Mouse (Mus musculus) neural tube, embryonic 13.5 days (tissue): Measurements from ENCODE around the gene Rsl24d1. TPM values are rescaled to one million over a fixed set of nuclear protein-coding genes. Genes with fewer than 3 reads are reported as not detected.
"Not testable (repeated sequence)": the region's sequence is repeated elsewhere in the genome, so short reads cannot be mapped to it uniquely, and the experiment has no call there.

ENCODE experiments used
- ATAC-seq: fragments of 200-750 bp; cut with Nextera tagmentation; 2 replicates; pipeline ENCODE4 v1.8.0; 2017; ENCODE audit warnings: low read depth, mild to moderate bottlenecking, moderate TSS enrichment, moderate library complexity
- H3K27ac ChIP-seq: fragments of 300-500 bp; sonication (generic); replicated peaks from 2 replicates; pipeline ENCODE4 v1.5.1; 2015; ENCODE audit warnings: moderate library complexity, mild to moderate bottlenecking, inconsistent platforms
- H3K27me3 ChIP-seq: fragments of 300-500 bp; sonication (generic); 2 replicates; pipeline ENCODE4 v1.6.1; 2015; ENCODE audit warnings: mild to moderate bottlenecking, inconsistent platforms
- H3K36me3 ChIP-seq: fragments of 300-500 bp; sonication (generic); 2 replicates; pipeline ENCODE4 v1.6.1; 2015; ENCODE audit warnings: mild to moderate bottlenecking, inconsistent platforms
- H3K4me1 ChIP-seq: fragments of 300-500 bp; sonication (generic); replicated peaks from 2 replicates; pipeline ENCODE4 v1.6.1; 2015; ENCODE audit warnings: inconsistent platforms
- H3K4me2 ChIP-seq: fragments of 300-500 bp; sonication (generic); 2 replicates; pipeline ENCODE4 v1.6.1; 2015; ENCODE audit warnings: inconsistent platforms, mild to moderate bottlenecking, moderate library complexity
- H3K4me3 ChIP-seq: fragments of 300-500 bp; sonication (generic); 2 replicates; pipeline ENCODE4 v1.5.1; 2015; ENCODE audit warnings: mild to moderate bottlenecking, inconsistent platforms
- H3K9ac ChIP-seq: fragments of 300-500 bp; sonication (generic); 2 replicates; pipeline ENCODE4 v1.6.1; 2015; ENCODE audit warnings: moderate library complexity, mild to moderate bottlenecking, inconsistent platforms
- H3K9me3 ChIP-seq: fragments of 300-500 bp; sonication (generic); 2 replicates; pipeline ENCODE4 v1.6.1; 2016; ENCODE audit warnings: inconsistent platforms
- WGBS: fragments of 180-500 bp; shearing (Covaris S2); methylation state at CpG from one replicate; pipeline ENCODE4 v1.1.7; 2015; 5-methylcytosine and 5-hydroxymethylcytosine counted together
- polyA plus RNA-seq: library from polyadenylated mRNA; unstranded; fragments of >200 nt; fragmentation: Nextera tagmentation; extraction: Ambion mirVana; gene quantifications from 2 replicates; pipeline ENCODE4 v1.2.1, GENCODE M21; 2015

Gene Rsl24d1
- polyA plus RNA-seq: 104 and 122 TPM in 2 replicates

GRCm38 (mm10) chr9:73112919-73113906, at the start of gene Rsl24d1:
Rsl24d1 (plus strand) TSS chr9:73113426.
- under 1% methylated on average over 64 of the region's 64 CpGs for WGBS

GRCm38 (mm10) chr9:73063621-73064290, 49.5 kb upstream of the Rsl24d1 start:
- WGBS: 26% methylated on average over 15 of the region's 15 CpGs
- no peak overlapping the region for H3K27ac ChIP-seq

More at GRCm38 (mm10) chr9:73112919-73113906, at the start of gene Rsl24d1:
- Histone ChIP-seq H3K4me3 (peak within 1 kb of the TSS; percentile 94), H3K36me3 (peaks cover 25% of the 10 kb centered on the region), H3K4me2 (peak within 1 kb of the TSS; percentile 73), H3K9me3 (no peaks in the 10 kb centered on the region), H3K4me1 (peaks cover 17% of the 10 kb centered on the region), H3K27ac (peak within 1 kb of the TSS; percentile 77), H3K9ac (peak within 1 kb of the TSS; percentile 85), H3K27me3 (0 out of 2 replicates have a peak, but pooled peaks cover 3% of the 10 kb centered on the region)
- ATAC-seq: peak; percentile 98

GRCm38 (mm10) chr9:73067086-73067485, 46.1 kb upstream of the Rsl24d1 start:
- Histone ChIP-seq H3K4me1 (peaks cover 31% of the 10 kb centered on the region), H3K9me3 (no peaks in the 10 kb centered on the region), H3K36me3 (no peaks in the 10 kb centered on the region), H3K9ac (no peak overlapping the region), H3K27ac (no peak overlapping the region), H3K4me3 (no peak overlapping the region), H3K27me3 (no peaks in the 10 kb centered on the region), H3K4me2 (peak overlapping the region; percentile 40)
- 23% methylated on average over 10 of the region's 10 CpGs for WGBS
- peak; percentile 56 for ATAC-seq

More at GRCm38 (mm10) chr9:73063621-73064290, 49.5 kb upstream of the Rsl24d1 start:
- Histone ChIP-seq H3K4me2 (peak overlapping the region; percentile 36), H3K4me1 (peaks cover 31% of the 10 kb centered on the region), H3K9me3 (no peaks in the 10 kb centered on the region), H3K4me3 (no peak overlapping the region), H3K27me3 (no peaks in the 10 kb centered on the region), H3K36me3 (no peaks in the 10 kb centered on the region), H3K9ac (0 out of 2 replicates have a peak overlapping the region, but pooled peaks have one; percentile 3)
- ATAC-seq: no peak

GRCm38 (mm10) chr9:73068230-73068679, 45.0 kb upstream of the Rsl24d1 start:
- Histone ChIP-seq H3K9ac (no peak overlapping the region), H3K4me1 (peaks cover 30% of the 10 kb centered on the region), H3K4me2 (no peak overlapping the region), H3K9me3 (no peaks in the 10 kb centered on the region), H3K4me3 (no peak overlapping the region), H3K27me3 (no peaks in the 10 kb centered on the region), H3K36me3 (no peaks in the 10 kb centered on the region), H3K27ac (peak overlapping the region; percentile 10; the same call in 1 of the 2 replicates)
- ATAC-seq: peak; percentile 81
- WGBS: 23% methylated on average over 6 of the region's 6 CpGs

- Histone ChIP-seq H3K27me3 (no peaks in the 10 kb centered on the region), H3K4me3 (no peak overlapping the region), H3K9me3 (no peaks in the 10 kb centered on the region), H3K4me2 (no peak overlapping the region), H3K4me1 (peaks cover 26% of the 10 kb centered on the region), H3K36me3 (no peaks in the 10 kb centered on the region), H3K9ac (no peak overlapping the region), H3K27ac (no peak overlapping the region)
- 87% methylated on average over 6 of the region's 6 CpGs for WGBS
- no peak for ATAC-seq
Observed at GRCm38 (mm10) chr9:73068688-73069087, 44.5 kb upstream of the Rsl24d1 start.

GRCm38 (mm10) chr9:73070971-73071659, 42.1 kb upstream of the Rsl24d1 start:
- H3K4me3 ChIP-seq: no peak overlapping the region
- no peaks in the 10 kb centered on the region for H3K27me3 ChIP-seq
- H3K9ac ChIP-seq: no peak overlapping the region
- H3K36me3 ChIP-seq: no peaks in the 10 kb centered on the region
- peaks cover 22% of the 10 kb centered on the region for H3K4me1 ChIP-seq
- WGBS: 74% methylated on average over 10 of the region's 10 CpGs
- H3K4me2 ChIP-seq: no peak overlapping the region
- ATAC-seq: no peak
- no peaks in the 10 kb centered on the region for H3K9me3 ChIP-seq
- no peak overlapping the region for H3K27ac ChIP-seq

- Histone ChIP-seq H3K4me2 (no peak overlapping the region), H3K9me3 (no peaks in the 10 kb centered on the region), H3K27me3 (no peaks in the 10 kb centered on the region), H3K9ac (no peak overlapping the region), H3K36me3 (no peaks in the 10 kb centered on the region), H3K4me3 (no peak overlapping the region), H3K27ac (no peak overlapping the region), H3K4me1 (peaks cover 13% of the 10 kb centered on the region)
- no peak for ATAC-seq
- WGBS: 83% methylated on average over 8 of the region's 8 CpGs
Observed at GRCm38 (mm10) chr9:73072426-73072825, 40.8 kb upstream of the Rsl24d1 start.

- no peak overlapping the region for H3K4me3 ChIP-seq
- H3K4me2 ChIP-seq: no peak overlapping the region
- H3K27ac ChIP-seq: no peak overlapping the region
- WGBS: over 99% methylated on average over 5 of the region's 5 CpGs
- H3K9me3 ChIP-seq: no peaks in the 10 kb centered on the region
- no peak overlapping the region for H3K9ac ChIP-seq
- peaks cover 6% of the 10 kb centered on the region for H3K4me1 ChIP-seq
- no peak for ATAC-seq
- H3K36me3 ChIP-seq: no peaks in the 10 kb centered on the region
- no peaks in the 10 kb centered on the region for H3K27me3 ChIP-seq
Observed at GRCm38 (mm10) chr9:73073169-73073568, 40.1 kb upstream of the Rsl24d1 start.

GRCm38 (mm10) chr9:73079349-73079748, 33.9 kb upstream of the Rsl24d1 start:
- not testable (repeated sequence) for H3K27me3 ChIP-seq, H3K9me3 ChIP-seq, H3K27ac ChIP-seq, H3K9ac ChIP-seq, H3K4me3 ChIP-seq, H3K4me1 ChIP-seq, ATAC-seq, H3K36me3 ChIP-seq, H3K4me2 ChIP-seq
- WGBS: 88% methylated on average over 11 of the region's 12 CpGs

- H3K36me3 ChIP-seq: no peaks in the 10 kb centered on the region
- H3K4me1 ChIP-seq: no peaks in the 10 kb centered on the region
- H3K4me3 ChIP-seq: no peak overlapping the region
- H3K9ac ChIP-seq: no peak overlapping the region
- no peak overlapping the region for H3K27ac ChIP-seq
- H3K4me2 ChIP-seq: no peak overlapping the region
- no peak for ATAC-seq
- no peaks in the 10 kb centered on the region for H3K9me3 ChIP-seq
- WGBS: 32% methylated on average over 7 of the region's 7 CpGs
- H3K27me3 ChIP-seq: no peaks in the 10 kb centered on the region
Observed at GRCm38 (mm10) chr9:73079801-73080325, 33.4 kb upstream of the Rsl24d1 start.

- Histone ChIP-seq H3K27me3 (no peaks in the 10 kb centered on the region), H3K4me2 (no peak overlapping the region), H3K4me3 (no peak overlapping the region), H3K36me3 (no peaks in the 10 kb centered on the region), H3K9ac (no peak overlapping the region), H3K4me1 (no peaks in the 10 kb centered on the region), H3K9me3 (no peaks in the 10 kb centered on the region), H3K27ac (no peak overlapping the region)
- no peak for ATAC-seq
- WGBS: 83% methylated on average over 8 of the region's 8 CpGs
Observed at GRCm38 (mm10) chr9:73082291-73083000, 30.8 kb upstream of the Rsl24d1 start.
